Mouse (Mus musculus) kidney, embryonic 16.5 days (tissue): ENCODE data around the gene Fchsd2. TPM values are rescaled to one million over a fixed set of nuclear protein-coding genes. Genes with fewer than 3 reads are reported as not detected.

Experiments used
- ATAC-seq: fragments of 200-750 bp; cut with Nextera tagmentation; 2 replicates; pipeline ENCODE4 v1.8.0; 2017; ENCODE audit warnings: moderate TSS enrichment; ENCODE audit not compliant: low FRiP score, low TSS enrichment
- H3K27ac ChIP-seq: fragments of 300-500 bp; sonication (generic); 2 replicates; pipeline ENCODE4 v1.5.1; 2014; ENCODE audit warnings: low read length
- H3K27me3 ChIP-seq: fragments of 300-500 bp; sonication (generic); 2 replicates; pipeline ENCODE4 v1.6.1; 2014; ENCODE audit warnings: low read length, control low read depth, mixed read lengths; ENCODE audit not compliant: insufficient read depth
- H3K36me3 ChIP-seq: fragments of 300-500 bp; sonication (generic); 2 replicates; pipeline ENCODE4 v1.6.1; 2014; ENCODE audit warnings: low read length, control low read depth, mixed read lengths; ENCODE audit not compliant: insufficient read depth
- H3K4me1 ChIP-seq: fragments of 300-500 bp; sonication (generic); 2 replicates; pipeline ENCODE4 v1.6.1; 2014; ENCODE audit warnings: low read length, control low read depth, mixed read lengths; ENCODE audit not compliant: insufficient read depth
- H3K4me2 ChIP-seq: fragments of 300-500 bp; sonication (generic); replicated peaks from 2 replicates; pipeline ENCODE4 v1.6.1; 2014; ENCODE audit warnings: low read depth, low read length
- H3K4me3 ChIP-seq: fragments of 300-500 bp; sonication (generic); 2 replicates; pipeline ENCODE4 v1.5.1; 2014; ENCODE audit warnings: mild to moderate bottlenecking, low read length
- H3K9ac ChIP-seq: fragments of 300-500 bp; sonication (generic); replicated peaks from 2 replicates; pipeline ENCODE4 v1.6.1; 2014; ENCODE audit warnings: low read length
- H3K9me3 ChIP-seq: fragments of 300-500 bp; sonication (generic); 2 replicates; pipeline ENCODE4 v1.6.1; 2016; ENCODE audit warnings: low read length, control low read depth
- WGBS: fragments of 180-500 bp; shearing (Covaris S2); extraction: QIAGEN DNeasy Blood & Tissue Kit; methylation state at CpG from one replicate; pipeline ENCODE4 v1.1.7; 2014; 5-methylcytosine and 5-hydroxymethylcytosine counted together
- polyA plus RNA-seq: library from polyadenylated mRNA; unstranded; fragments of >200 nt; fragmentation: Nextera tagmentation; extraction: Ambion mirVana; gene quantifications from 2 replicates; pipeline ENCODE4 v1.2.1, GENCODE M21; 2015

The Fchsd2 gene
- polyA plus RNA-seq, 1 experiment from 2014 or later, result 24.6 TPM

- peak overlapping the region; percentile 99 for H3K27ac ChIP-seq
- H3K9ac ChIP-seq, result peak overlapping the region; percentile 89
- H3K36me3 ChIP-seq, result peaks cover 19% of the 10 kb centered on the region
- no peaks in the 10 kb centered on the region for H3K27me3 ChIP-seq
- peak; percentile 89; the same call in 1 of the 2 replicates for ATAC-seq
- H3K4me1 ChIP-seq, result peaks cover 15% of the 10 kb centered on the region
- no peaks in the 10 kb centered on the region for H3K9me3 ChIP-seq
- H3K4me2 ChIP-seq, result peak overlapping the region; percentile 87
- 0% methylated on average over 10 of the region's 35 CpGs for WGBS
- peak overlapping the region; percentile 90 for H3K4me3 ChIP-seq
These were observed 16.0 kb downstream of the Fchsd2 start for GRCm38 (mm10) chr7:101108653-101109005.

GRCm38 (mm10) chr7:101109006-101109855 lies 16.6 kb downstream of the Fchsd2 start:
- ATAC-seq, result peak; percentile 46
- H3K9me3 ChIP-seq, result no peaks in the 10 kb centered on the region
- H3K9ac ChIP-seq, result peak overlapping the region; percentile 89
- peak overlapping the region; percentile 87 for H3K4me2 ChIP-seq
- peak overlapping the region; percentile 90 for H3K4me3 ChIP-seq
- peak overlapping the region; percentile 99 for H3K27ac ChIP-seq
- H3K4me1 ChIP-seq, result peaks cover 15% of the 10 kb centered on the region
- WGBS, result under 1% methylated on average over 45 of the region's 47 CpGs
- no peaks in the 10 kb centered on the region for H3K27me3 ChIP-seq
- H3K36me3 ChIP-seq, result peaks cover 20% of the 10 kb centered on the region

- no peaks in the 10 kb centered on the region for H3K9me3 ChIP-seq
- H3K9ac ChIP-seq, result peak overlapping the region; percentile 89
- no peak for ATAC-seq
- peak overlapping the region; percentile 90 for H3K4me3 ChIP-seq
- peak overlapping the region; percentile 87 for H3K4me2 ChIP-seq
- WGBS, result 12% methylated on average over 8 of the region's 8 CpGs
- H3K4me1 ChIP-seq, result peaks cover 15% of the 10 kb centered on the region
- no peaks in the 10 kb centered on the region for H3K27me3 ChIP-seq
- H3K27ac ChIP-seq, result peak overlapping the region; percentile 99
- peaks cover 20% of the 10 kb centered on the region for H3K36me3 ChIP-seq
These were observed 17.2 kb downstream of the Fchsd2 start for GRCm38 (mm10) chr7:101109856-101110350.

GRCm38 (mm10) chr7:101113410-101113809 lies 20.7 kb downstream of the Fchsd2 start:
- Histone ChIP-seq H3K4me2 (no peak overlapping the region), H3K4me3 (no peak overlapping the region), H3K27me3 (no peaks in the 10 kb centered on the region), H3K9ac (no peak overlapping the region), H3K36me3 (peaks cover 40% of the 10 kb centered on the region), H3K9me3 (no peaks in the 10 kb centered on the region), H3K27ac (no peak overlapping the region), H3K4me1 (peaks cover 6% of the 10 kb centered on the region)
- 79% methylated on average over 3 of the region's 3 CpGs for WGBS
- no peak for ATAC-seq

- no peaks in the 10 kb centered on the region for H3K9me3 ChIP-seq
- ATAC-seq, result no peak
- no peak overlapping the region for H3K4me2 ChIP-seq
- H3K4me3 ChIP-seq, result no peak overlapping the region
- no peak overlapping the region for H3K9ac ChIP-seq
- H3K4me1 ChIP-seq, result peaks cover 6% of the 10 kb centered on the region
- no peaks in the 10 kb centered on the region for H3K27me3 ChIP-seq
- no peak overlapping the region for H3K27ac ChIP-seq
- peaks cover 44% of the 10 kb centered on the region for H3K36me3 ChIP-seq
- WGBS, result 94% methylated on average over 1 of the region's 1 CpGs
These were observed 21.7 kb downstream of the Fchsd2 start for GRCm38 (mm10) chr7:101114328-101114727.

- H3K27me3 ChIP-seq, result no peaks in the 10 kb centered on the region
- ATAC-seq, result no peak
- no peak overlapping the region for H3K27ac ChIP-seq
- no peaks in the 10 kb centered on the region for H3K4me1 ChIP-seq
- WGBS, result 77% methylated on average over 7 of the region's 7 CpGs
- H3K36me3 ChIP-seq, result peaks cover 38% of the 10 kb centered on the region
- H3K4me2 ChIP-seq, result no peak overlapping the region
- H3K4me3 ChIP-seq, result no peak overlapping the region
- no peaks in the 10 kb centered on the region for H3K9me3 ChIP-seq
- no peak overlapping the region for H3K9ac ChIP-seq
These were observed 26.7 kb downstream of the Fchsd2 start for GRCm38 (mm10) chr7:101119391-101119790.

GRCm38 (mm10) chr7:101123579-101124347 lies 31.1 kb downstream of the Fchsd2 start:
- H3K4me1 ChIP-seq, result peaks cover 7% of the 10 kb centered on the region; the same call in 1 of the 2 replicates
- H3K27ac ChIP-seq, result no peak overlapping the region
- ATAC-seq, result no peak
- no peaks in the 10 kb centered on the region for H3K27me3 ChIP-seq
- no peak overlapping the region for H3K4me2 ChIP-seq
- WGBS, result 60% methylated on average over 6 of the region's 6 CpGs
- H3K4me3 ChIP-seq, result no peak overlapping the region
- peaks cover 21% of the 10 kb centered on the region; the same call in 1 of the 2 replicates for H3K36me3 ChIP-seq
- no peak overlapping the region for H3K9ac ChIP-seq
- no peaks in the 10 kb centered on the region for H3K9me3 ChIP-seq

GRCm38 (mm10) chr7:101127737-101128136 lies 35.1 kb downstream of the Fchsd2 start:
- no peak for ATAC-seq

GRCm38 (mm10) chr7:101128536-101128935 lies 35.9 kb downstream of the Fchsd2 start:
- Histone ChIP-seq H3K27ac (no peak overlapping the region; the same call in 1 of the 2 replicates), H3K4me1 (peaks cover 20% of the 10 kb centered on the region), H3K9ac (no peak overlapping the region), H3K9me3 (no peaks in the 10 kb centered on the region), H3K4me3 (no peak overlapping the region), H3K4me2 (no peak overlapping the region), H3K36me3 (0 out of 2 replicates have a peak, but pooled peaks cover 3% of the 10 kb centered on the region), H3K27me3 (no peaks in the 10 kb centered on the region)
- no peak for ATAC-seq
- 62% methylated on average over 4 of the region's 4 CpGs for WGBS

More at GRCm38 (mm10) chr7:101127737-101128136, 35.1 kb downstream of the Fchsd2 start:
- Histone ChIP-seq H3K27me3 (no peaks in the 10 kb centered on the region), H3K4me2 (no peak overlapping the region), H3K9me3 (no peaks in the 10 kb centered on the region), H3K9ac (no peak overlapping the region), H3K4me3 (no peak overlapping the region), H3K27ac (peak overlapping the region; percentile 40; the same call in 1 of the 2 replicates), H3K4me1 (peaks cover 20% of the 10 kb centered on the region), H3K36me3 (0 out of 2 replicates have a peak, but pooled peaks cover 3% of the 10 kb centered on the region)
- 64% methylated on average over 3 of the region's 3 CpGs for WGBS
